Mouse (Mus musculus) brown adipose tissue, adult 24 weeks (tissue): Measurements from ENCODE around the gene Sccpdh. TPM values are rescaled to one million over a fixed set of nuclear protein-coding genes. Genes with fewer than 3 reads are reported as not detected.
"Not testable (repeated sequence)": the region's sequence is repeated elsewhere in the genome, so short reads cannot be mapped to it uniquely, and the experiment has no call there.

Experiments
- H3K27ac ChIP-seq: fragments of 200-500 bp; replicated peaks from 2 replicates; pipeline ENCODE4 v1.5.1; 2012; ENCODE audit warnings: low read depth, mild to moderate bottlenecking, low read length
- H3K4me1 ChIP-seq: fragments of 200-500 bp; 2 replicates; pipeline ENCODE4 v1.6.1; 2012; ENCODE audit warnings: low read length, mixed read lengths; ENCODE audit not compliant: control insufficient read depth, insufficient read depth, insufficient read length
- H3K4me3 ChIP-seq: fragments of 200-500 bp; 2 replicates; pipeline ENCODE4 v1.5.1; 2012; ENCODE audit warnings: low read depth, mild to moderate bottlenecking, low read length, moderate library complexity; ENCODE audit not compliant: insufficient read depth
- polyA plus RNA-seq: library from polyadenylated mRNA; stranded (reverse); fragments of >200 nt; gene quantifications from 2 replicates; pipeline ENCODE4 v1.2.4, GENCODE M21; 2012; ENCODE audit not compliant: missing spikeins, insufficient read depth, insufficient read length

Gene Sccpdh
- polyA plus RNA-seq, result 37.2 and 40.0 TPM in 2 replicates

- Histone ChIP-seq H3K27ac (no peak within 1 kb of the TSS), H3K4me3 (peak within 1 kb of the TSS; percentile 76), H3K4me1 (no peaks in the 10 kb centered on the region)
Measured at GRCm38 (mm10) chr1:179668013-179668805, at the start of gene Sccpdh. Sccpdh (plus strand) TSS chr1:179668210.

- H3K27ac ChIP-seq, result no peak overlapping the region
- H3K4me3 ChIP-seq, result no peak overlapping the region
- no peaks in the 10 kb centered on the region for H3K4me1 ChIP-seq
Measured at GRCm38 (mm10) chr1:179622665-179623064, 45.3 kb upstream of the Sccpdh start.

GRCm38 (mm10) chr1:179623657-179624056, 44.4 kb upstream of the Sccpdh start:
- Histone ChIP-seq H3K4me3 (no peak overlapping the region), H3K4me1 (no peaks in the 10 kb centered on the region), H3K27ac (0 out of 2 replicates have a peak overlapping the region, but pooled peaks have one; percentile 9)

- Histone ChIP-seq H3K27ac (no peak overlapping the region), H3K4me3 (no peak overlapping the region), H3K4me1 (no peaks in the 10 kb centered on the region)
Measured at GRCm38 (mm10) chr1:179624354-179624753, 43.7 kb upstream of the Sccpdh start.

- Histone ChIP-seq H3K4me3 (no peak overlapping the region), H3K4me1 (no peaks in the 10 kb centered on the region), H3K27ac (no peak overlapping the region)
Measured at GRCm38 (mm10) chr1:179627855-179628254, 40.2 kb upstream of the Sccpdh start.

- Histone ChIP-seq H3K27ac (no peak overlapping the region), H3K4me1 (no peaks in the 10 kb centered on the region), H3K4me3 (no peak overlapping the region)
Measured at GRCm38 (mm10) chr1:179628438-179629106, 39.4 kb upstream of the Sccpdh start.

- H3K4me1 ChIP-seq, result no peaks in the 10 kb centered on the region
- no peak overlapping the region for H3K27ac ChIP-seq
- H3K4me3 ChIP-seq, result no peak overlapping the region
Measured at GRCm38 (mm10) chr1:179629276-179629675, 38.7 kb upstream of the Sccpdh start.

- no peak overlapping the region for H3K27ac ChIP-seq
- no peak overlapping the region for H3K4me3 ChIP-seq
- H3K4me1 ChIP-seq, result no peaks in the 10 kb centered on the region
Measured at GRCm38 (mm10) chr1:179632746-179633413, 35.1 kb upstream of the Sccpdh start.

- Histone ChIP-seq H3K4me1 (no peaks in the 10 kb centered on the region), H3K27ac (no peak overlapping the region), H3K4me3 (no peak overlapping the region)
Measured at GRCm38 (mm10) chr1:179633414-179633752, 34.6 kb upstream of the Sccpdh start.

GRCm38 (mm10) chr1:179634159-179634558, 33.9 kb upstream of the Sccpdh start:
- Histone ChIP-seq H3K27ac (no peak overlapping the region), H3K4me3 (no peak overlapping the region), H3K4me1 (no peaks in the 10 kb centered on the region)

- no peak overlapping the region for H3K4me3 ChIP-seq
- no peak overlapping the region for H3K27ac ChIP-seq
- H3K4me1 ChIP-seq, result no peaks in the 10 kb centered on the region
Measured at GRCm38 (mm10) chr1:179642726-179643125, 25.3 kb upstream of the Sccpdh start.

GRCm38 (mm10) chr1:179644151-179644550, 23.9 kb upstream of the Sccpdh start:
- Histone ChIP-seq H3K4me1 (no peaks in the 10 kb centered on the region), H3K4me3 (no peak overlapping the region), H3K27ac (no peak overlapping the region)

GRCm38 (mm10) chr1:179645101-179645979, 22.7 kb upstream of the Sccpdh start:
- 0 out of 2 replicates have a peak overlapping the region, but pooled peaks have one; percentile 31 for H3K4me3 ChIP-seq
- no peak overlapping the region for H3K27ac ChIP-seq
- H3K4me1 ChIP-seq, result 0 out of 2 replicates have a peak, but pooled peaks cover 3% of the 10 kb centered on the region

- peaks cover 6% of the 10 kb centered on the region; the same call in 1 of the 2 replicates for H3K4me1 ChIP-seq
- H3K4me3 ChIP-seq, result 0 out of 2 replicates have a peak overlapping the region, but pooled peaks have one; percentile 31
- no peak overlapping the region for H3K27ac ChIP-seq
Measured at GRCm38 (mm10) chr1:179645980-179646268, 22.1 kb upstream of the Sccpdh start.

GRCm38 (mm10) chr1:179648678-179649077, 19.3 kb upstream of the Sccpdh start:
- not testable (repeated sequence) for H3K4me3 ChIP-seq, H3K4me1 ChIP-seq, H3K27ac ChIP-seq
